Mouse (Mus musculus): ENCODE data around the gene Carm1.
"Not testable (repeated sequence)": the region's sequence is repeated elsewhere in the genome, so short reads cannot be mapped to it uniquely, and the experiment has no call there.

Carm1 gene

GRCm38 (mm10) chr9:21537009-21537408 is 9.7 kb upstream of the Carm1 start:
- in situ Hi-C loops (cut with MseI, MboI), result no loop called here

DNA sequence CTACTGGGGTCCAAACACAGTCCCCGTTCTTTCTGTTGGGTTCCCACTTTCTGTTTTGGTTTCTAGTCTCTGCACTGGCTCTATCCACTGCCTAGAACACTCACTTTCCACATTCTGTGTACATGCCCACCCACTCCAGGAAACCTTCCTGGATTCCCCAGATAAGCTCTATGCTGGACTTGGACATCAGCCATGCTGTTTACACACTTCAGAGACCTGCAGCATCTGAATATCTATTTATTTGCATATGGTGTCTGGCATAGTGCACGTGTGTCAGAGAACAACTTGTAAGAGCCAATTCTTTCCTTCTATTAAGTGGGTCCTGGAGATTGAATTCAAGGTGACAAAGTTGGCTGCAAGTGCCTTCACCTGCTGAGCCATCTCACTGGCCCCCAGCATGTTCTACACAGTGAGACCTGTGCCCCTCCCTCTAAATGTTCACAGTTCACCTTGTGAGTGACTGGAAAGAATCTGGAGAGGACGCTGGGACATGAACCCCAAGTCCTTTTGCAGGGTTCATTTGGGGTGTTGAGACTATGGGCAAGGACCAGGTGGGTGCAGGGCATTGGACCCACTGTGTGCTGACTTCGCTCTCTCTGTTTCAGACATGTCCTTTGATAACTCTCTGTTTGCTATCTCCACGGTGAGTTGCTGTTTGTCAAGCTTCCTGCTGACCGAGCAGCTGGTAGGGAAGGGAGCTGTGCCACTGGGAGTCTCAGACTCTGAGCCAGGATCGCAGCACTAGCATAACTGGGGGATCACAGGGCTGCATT is 6.5 kb upstream of the Carm1 start:
- in situ Hi-C loops (cut with MseI, MboI), result no loop called here

DNA sequence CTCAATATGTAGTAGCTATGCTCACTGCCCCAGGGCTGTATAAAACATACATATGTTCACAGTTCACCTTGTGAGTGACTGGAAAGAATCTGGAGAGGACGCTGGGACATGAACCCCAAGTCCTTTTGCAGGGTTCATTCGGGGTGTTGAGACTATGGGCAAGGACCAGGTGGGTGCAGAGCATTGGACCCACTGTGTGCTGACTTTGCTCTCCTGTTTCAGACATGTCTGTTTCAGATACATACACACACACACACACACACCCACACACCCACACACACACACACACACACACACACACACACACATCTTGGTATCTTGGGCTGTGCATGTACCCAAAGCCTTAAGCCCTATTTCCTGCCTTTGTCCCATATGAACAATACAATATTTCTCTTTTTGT is 4.7 kb upstream of the Carm1 start:
- in situ Hi-C loops (cut with MseI, MboI), result not testable (repeated sequence)

DNA sequence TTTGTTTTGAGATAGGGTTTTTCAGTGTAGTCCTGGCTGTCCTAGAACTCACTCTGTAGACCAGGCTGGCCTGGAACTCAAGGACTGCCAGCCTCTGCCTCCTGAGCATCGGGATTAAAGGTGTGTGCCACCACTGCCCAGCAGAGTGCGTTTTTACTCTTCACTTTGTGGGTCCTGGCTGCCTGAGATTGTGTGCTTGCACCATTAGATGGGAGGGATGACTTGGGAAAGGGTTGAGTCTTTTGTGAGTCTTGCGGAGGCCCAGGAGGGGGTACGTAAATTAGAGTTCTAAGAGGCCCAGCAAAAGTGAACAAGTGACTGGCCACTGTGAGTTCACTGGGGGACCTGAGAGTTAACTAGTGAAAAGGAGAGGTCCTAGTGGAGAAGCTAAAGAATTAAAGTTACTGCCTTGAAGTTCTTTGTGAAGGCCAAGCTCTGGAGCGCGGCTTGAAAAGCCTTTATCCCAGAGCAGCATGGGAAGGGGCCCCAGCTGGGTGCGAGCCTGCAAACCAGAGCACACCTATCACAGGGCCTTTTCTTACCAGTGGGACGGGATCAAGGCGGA is 1.3 kb upstream of the Carm1 start:
- in situ Hi-C loops (cut with MseI, MboI), result no loop called here

GRCm38 (mm10) chr9:21545916-21546788 is 542 bp upstream of the Carm1 start:
- in situ Hi-C loops (cut with MseI, MboI), result no loop called here

DNA sequence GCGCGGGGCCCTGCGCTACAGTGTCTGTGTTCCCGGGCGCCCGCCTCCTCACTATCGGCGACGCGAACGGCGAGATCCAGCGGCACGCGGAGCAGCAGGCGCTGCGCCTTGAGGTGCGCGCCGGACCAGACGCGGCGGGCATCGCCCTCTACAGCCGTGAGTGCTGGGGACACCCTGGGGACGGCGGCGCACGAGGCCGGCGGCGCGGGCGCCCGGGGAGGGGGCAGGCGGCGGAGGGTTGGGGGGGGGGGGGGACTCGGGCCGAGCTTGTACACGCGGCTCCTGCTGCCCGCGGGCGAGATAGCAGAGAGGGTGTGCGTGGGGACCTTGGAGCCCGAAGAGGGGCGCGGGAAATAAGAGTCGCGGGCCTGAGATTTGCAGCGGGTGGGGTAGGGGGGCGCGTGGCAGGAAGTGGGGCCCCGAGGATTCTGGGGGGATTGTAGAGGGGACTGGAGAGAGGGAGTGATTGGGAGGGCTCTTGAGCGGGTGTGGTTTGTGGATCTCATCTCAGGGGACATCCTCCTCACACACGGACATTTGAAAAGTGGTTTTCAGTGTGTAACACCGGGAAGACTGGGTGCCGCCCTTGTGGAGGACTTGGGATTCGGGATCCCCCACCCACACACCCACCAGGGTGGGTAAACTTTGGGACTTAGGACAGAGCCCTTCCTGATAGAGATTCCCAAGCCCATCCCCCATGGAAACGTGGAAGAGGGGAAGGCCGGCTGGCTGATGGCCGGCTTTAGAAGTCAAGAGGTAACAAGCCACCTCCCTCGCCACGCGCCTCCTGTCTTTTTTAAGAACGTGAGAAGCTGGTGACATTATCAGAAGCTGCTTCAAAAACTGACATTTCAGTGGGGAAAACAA is 614 bp downstream of the Carm1 start:
- in situ Hi-C loops (cut with MseI, MboI), result no loop called here

DNA sequence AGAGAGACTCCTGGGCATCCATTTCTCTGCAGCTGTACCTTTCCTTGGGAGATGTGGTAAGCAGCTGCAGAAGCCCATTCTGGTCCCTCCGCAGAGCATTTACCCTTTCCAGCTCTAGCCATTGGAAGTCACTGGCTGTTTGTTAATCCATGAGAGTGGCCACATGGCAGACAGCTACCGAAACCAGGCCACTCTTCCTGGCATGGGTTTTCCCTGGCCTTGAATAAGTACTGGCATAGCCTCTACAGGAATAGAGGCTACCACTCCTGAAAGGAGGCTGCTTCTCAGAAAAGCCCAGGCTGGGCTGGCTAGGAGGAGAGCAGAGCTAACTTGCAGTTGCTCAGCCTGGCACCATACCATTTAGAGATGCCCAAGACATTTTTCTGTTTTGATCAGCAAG is 4.4 kb downstream of the Carm1 start:
- in situ Hi-C loops (cut with MseI, MboI), result no loop called here

DNA sequence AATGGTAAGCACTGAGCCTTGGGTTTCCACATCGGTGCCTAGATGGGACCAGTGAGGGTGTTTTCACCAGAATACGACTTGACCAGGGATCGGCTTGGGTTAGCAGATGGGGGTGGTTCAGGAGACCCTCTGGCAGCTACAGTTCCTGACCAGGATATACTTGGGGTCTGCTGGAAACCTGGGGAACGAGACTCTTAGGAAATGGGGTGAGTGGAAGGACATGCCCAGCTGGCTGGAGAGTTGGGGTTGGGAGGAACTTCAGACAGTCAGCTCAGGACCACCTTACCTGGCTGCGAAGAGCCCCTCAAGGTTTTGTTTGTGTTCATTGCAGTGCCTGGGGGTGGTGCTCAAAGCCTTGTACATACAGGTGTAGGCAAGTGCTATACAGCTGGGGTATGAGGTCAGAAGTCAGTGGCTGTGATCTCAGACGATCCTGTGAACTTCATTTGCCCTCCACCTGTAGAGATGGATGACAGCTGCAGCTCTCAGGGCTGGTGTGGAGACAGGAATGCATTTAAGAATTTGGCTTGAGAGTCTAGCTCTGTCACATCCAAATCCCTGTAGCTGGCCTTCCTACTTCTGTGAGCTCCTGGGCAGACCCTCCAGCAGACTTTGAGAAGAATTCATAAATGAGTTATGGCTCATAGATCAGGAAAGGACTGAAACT is 7.0 kb downstream of the Carm1 start:
- in situ Hi-C loops (cut with MseI, MboI), result no loop called here

- in situ Hi-C loops (cut with MseI, MboI), result no loop called here
These were observed 8.6 kb downstream of the Carm1 start for GRCm38 (mm10) chr9:21555198-21555742.

GRCm38 (mm10) chr9:21556996-21557395 is 10.3 kb downstream of the Carm1 start:
- in situ Hi-C loops (cut with MseI, MboI), result no loop called here

GRCm38 (mm10) chr9:21557556-21557955 is 10.9 kb downstream of the Carm1 start:
- in situ Hi-C loops (cut with MseI, MboI), result no loop called here

GRCm38 (mm10) chr9:21558366-21558765 is 11.7 kb downstream of the Carm1 start:
- in situ Hi-C loops (cut with MseI, MboI), result no loop called here

GRCm38 (mm10) chr9:21559151-21559550 is 12.5 kb downstream of the Carm1 start:
- in situ Hi-C loops (cut with MseI, MboI), result no loop called here

- in situ Hi-C loops (cut with MseI, MboI), result no loop called here
These were observed 17.7 kb downstream of the Carm1 start for GRCm38 (mm10) chr9:21564420-21564819.

DNA sequence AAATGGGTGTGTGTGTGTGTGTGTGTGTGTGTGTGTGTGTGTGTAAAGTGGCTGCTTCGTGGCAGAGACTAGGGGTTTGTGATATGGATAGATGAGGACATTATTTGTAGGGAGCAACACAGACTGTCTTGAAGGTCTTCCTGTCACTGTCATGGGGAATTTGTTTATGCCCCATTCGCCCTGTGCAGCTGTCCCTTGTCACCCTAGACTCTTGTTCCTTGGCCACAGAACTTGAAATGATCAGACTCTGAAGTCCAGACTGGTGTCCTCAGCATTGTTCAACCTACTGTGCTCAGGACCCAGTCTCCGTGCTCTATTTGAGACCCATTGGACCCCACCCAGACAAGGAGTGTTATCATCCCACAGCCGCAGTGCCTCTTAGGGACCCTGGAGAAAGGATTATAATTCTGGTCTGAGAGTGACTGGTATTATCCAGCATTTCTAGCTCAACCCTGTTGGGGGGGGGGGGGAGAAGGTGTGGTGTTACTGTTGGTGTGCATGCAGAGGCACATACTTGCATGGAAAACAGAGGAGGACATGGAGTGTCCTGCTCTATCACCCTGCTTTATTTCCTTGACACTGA is 18.4 kb downstream of the Carm1 start:
- in situ Hi-C loops (cut with MseI, MboI), result no loop called here

DNA sequence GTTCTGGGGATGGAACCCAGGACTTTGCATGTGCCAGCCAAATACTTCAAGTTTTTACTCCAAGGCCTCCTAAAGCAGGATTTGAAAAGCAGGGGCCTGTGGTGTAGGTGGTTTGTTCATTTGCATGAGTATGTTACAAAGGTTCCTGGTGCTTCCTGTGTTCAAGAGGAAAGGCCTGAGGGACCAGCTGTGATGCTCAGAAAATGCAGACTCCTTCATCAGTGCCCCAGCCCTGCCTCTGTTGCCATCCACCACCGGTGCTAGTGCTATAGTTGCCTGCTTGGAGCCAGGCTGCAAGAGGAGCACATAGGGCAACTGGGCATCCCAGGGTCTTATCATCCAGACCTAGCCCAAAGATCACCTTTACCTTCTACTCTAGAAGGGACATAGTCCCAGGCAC is 19.8 kb downstream of the Carm1 start:
- in situ Hi-C loops (cut with MseI, MboI), result no loop called here

DNA sequence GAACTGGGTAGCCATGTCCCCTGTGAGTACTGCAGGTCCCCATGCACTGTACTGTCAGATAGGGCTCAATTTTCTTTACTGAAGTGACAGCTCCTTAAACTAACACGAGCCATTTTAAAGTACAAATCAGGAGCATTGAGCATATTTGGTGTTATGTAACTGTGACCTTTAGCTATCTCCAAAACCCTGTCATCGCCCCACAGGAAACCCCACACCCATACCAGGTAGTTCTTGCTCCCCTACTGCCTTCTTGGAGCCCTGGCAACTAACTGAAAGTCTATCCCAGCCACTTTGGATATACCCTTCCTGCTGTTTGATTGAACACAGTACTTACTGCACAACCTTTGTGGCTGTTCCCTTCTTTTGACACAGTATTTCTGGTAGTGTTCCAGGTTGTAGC is 20.4 kb downstream of the Carm1 start:
- in situ Hi-C loops (cut with MseI, MboI), result no loop called here

DNA sequence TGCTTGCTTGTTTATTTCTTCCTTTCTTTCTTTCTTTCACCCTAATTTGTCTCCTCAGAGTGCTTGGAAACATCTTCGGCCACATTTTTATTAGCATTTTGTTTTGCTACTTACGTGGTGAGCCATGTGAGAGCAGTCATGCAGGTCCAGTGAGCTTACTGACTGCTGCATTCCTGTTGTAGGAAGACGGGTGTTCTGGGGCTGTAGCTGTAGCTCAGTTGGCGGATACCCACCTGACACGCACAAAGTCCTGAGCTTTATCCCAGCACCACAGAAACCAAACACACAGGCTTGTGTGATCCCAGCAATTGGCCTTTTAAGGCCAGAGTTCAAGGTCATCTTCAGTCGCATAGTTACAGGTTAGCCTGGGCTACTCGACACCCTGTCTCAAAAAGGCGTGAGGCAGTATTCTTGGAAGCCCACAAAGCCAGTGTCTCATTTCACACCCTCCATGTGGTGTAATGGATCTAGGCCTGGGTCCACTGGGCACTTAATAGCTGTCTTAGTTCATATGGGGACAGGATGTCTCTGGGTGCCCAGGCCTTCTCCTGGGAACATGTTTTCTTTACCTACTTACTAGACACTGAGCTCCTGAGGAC is 22.1 kb downstream of the Carm1 start:
- in situ Hi-C loops (cut with MseI, MboI), result no loop called here

- in situ Hi-C loops (cut with MseI, MboI), result no loop called here
These were observed 27.5 kb downstream of the Carm1 start for GRCm38 (mm10) chr9:21574012-21574801.

Measured in mouse trophoblast stem cell (cell line).